Mouse (Mus musculus) midbrain, postnatal 0 days (tissue): ENCODE data around the gene Trarg1. TPM values are rescaled to one million over a fixed set of nuclear protein-coding genes. Genes with fewer than 3 reads are reported as not detected.
A peak's percentile ranks its signal among the peaks of the same experiment; 100 is the strongest.

ENCODE experiments used
- ATAC-seq: fragments of 200-750 bp; cut with Nextera tagmentation; 2 replicates; pipeline ENCODE4 v1.8.0; 2017; ENCODE audit warnings: moderate number of reproducible peaks, mild to moderate bottlenecking, moderate TSS enrichment, moderate library complexity; ENCODE audit not compliant: low FRiP score
- DNase-seq: peaks from one replicate; pipeline ENCODE4 v3.0.0-alpha.2; 2015; ENCODE audit warnings: low spot score
- H3K27ac ChIP-seq: fragments of 300-500 bp; sonication (generic); 2 replicates; pipeline ENCODE4 v1.5.1; 2014; ENCODE audit warnings: low read depth, mild to moderate bottlenecking, low read length, mixed read lengths
- H3K27me3 ChIP-seq: fragments of 300-500 bp; sonication (generic); 2 replicates; pipeline ENCODE4 v1.6.1; 2014; ENCODE audit warnings: low read length, control low read depth, mixed read lengths; ENCODE audit not compliant: insufficient read depth
- H3K36me3 ChIP-seq: fragments of 300-500 bp; sonication (generic); 2 replicates; pipeline ENCODE4 v1.6.1; 2014; ENCODE audit warnings: low read length, control low read depth, mixed read lengths; ENCODE audit not compliant: insufficient read depth
- H3K4me1 ChIP-seq: fragments of 300-500 bp; sonication (generic); 2 replicates; pipeline ENCODE4 v1.6.1; 2014; ENCODE audit warnings: mild to moderate bottlenecking, control low read depth, antibody characterized with exemption, low read length, mixed read lengths; ENCODE audit not compliant: insufficient read depth
- H3K4me2 ChIP-seq: fragments of 300-500 bp; sonication (generic); 2 replicates; pipeline ENCODE4 v1.6.1; 2014; ENCODE audit warnings: low read depth, mild to moderate bottlenecking, low read length, mixed read lengths; ENCODE audit not compliant: poor library complexity, severe bottlenecking
- H3K4me3 ChIP-seq: fragments of 300-500 bp; sonication (generic); 2 replicates; pipeline ENCODE4 v1.5.1; 2014; ENCODE audit warnings: low read depth, mild to moderate bottlenecking, low read length, moderate library complexity
- H3K9ac ChIP-seq: fragments of 300-500 bp; sonication (generic); replicated peaks from 2 replicates; pipeline ENCODE4 v1.6.1; 2014; ENCODE audit warnings: mild to moderate bottlenecking, low read length, moderate library complexity, mixed read lengths; ENCODE audit not compliant: poor library complexity, severe bottlenecking
- H3K9me3 ChIP-seq: fragments of 300-500 bp; sonication (generic); 2 replicates; pipeline ENCODE4 v1.6.1; 2016; ENCODE audit warnings: low read length, control low read depth
- CTCF ChIP-seq: IDR thresholded peaks from 2 replicates; pipeline ENCODE4 v1.5.1; 2016; ENCODE audit warnings: antibody characterized with exemption, mild to moderate bottlenecking
- WGBS: fragments of 180-500 bp; shearing (Covaris S2); extraction: QIAGEN DNeasy Blood & Tissue Kit; methylation state at CpG from one replicate; pipeline ENCODE4 v1.1.7; 2014; 5-methylcytosine and 5-hydroxymethylcytosine counted together
- polyA plus RNA-seq: library from polyadenylated mRNA; unstranded; fragments of >200 nt; fragmentation: Nextera tagmentation; extraction: Ambion mirVana; gene quantifications from 2 replicates; pipeline ENCODE4 v1.2.1, GENCODE M21; 2015
- total RNA-seq: library from RNA; depleted of rRNA; stranded (reverse); fragments of >200 nt; gene quantifications from 2 replicates; pipeline ENCODE4 v1.2.3, GENCODE M21; 2014

The Trarg1 gene
- total and polyA plus RNA-seq, 2 experiments from 2014 or later = 0.27 to 0.80 TPM

- ATAC-seq = no peak
- no peak for TF ChIP-seq CTCF
- Histone ChIP-seq H3K9ac (no peak overlapping the region), H3K4me3 (no peak overlapping the region), H3K27ac (no peak overlapping the region), H3K36me3 (no peaks in the 10 kb centered on the region), H3K27me3 (no peaks in the 10 kb centered on the region), H3K4me1 (no peaks in the 10 kb centered on the region), H3K4me2 (no peak overlapping the region), H3K9me3 (no peaks in the 10 kb centered on the region)
- peak; percentile 32 for DNase-seq
- 29% methylated on average over 11 of the region's 17 CpGs for WGBS
Measured at GRCm38 (mm10) chr11:76709625-76710452, 30.2 kb downstream of the Trarg1 start.

GRCm38 (mm10) chr11:76717000-76717399 lies 37.4 kb downstream of the Trarg1 start:
- H3K9ac ChIP-seq = no peak overlapping the region
- H3K4me3 ChIP-seq = no peak overlapping the region
- no peak overlapping the region for H3K27ac ChIP-seq
- H3K9me3 ChIP-seq = no peaks in the 10 kb centered on the region
- ATAC-seq (no peak), DNase-seq (no peak)
- H3K4me2 ChIP-seq = no peak overlapping the region
- 83% methylated on average over 4 of the region's 4 CpGs for WGBS
- H3K36me3 ChIP-seq = no peaks in the 10 kb centered on the region
- no peak for TF ChIP-seq CTCF
- no peaks in the 10 kb centered on the region for H3K27me3 ChIP-seq
- no peaks in the 10 kb centered on the region for H3K4me1 ChIP-seq

GRCm38 (mm10) chr11:76723911-76724310 lies 44.3 kb downstream of the Trarg1 start:
- ATAC-seq = no peak
- no peak overlapping the region for H3K4me2 ChIP-seq
- DNase-seq = no peak
- no peak for TF ChIP-seq CTCF
- H3K9ac ChIP-seq = no peak overlapping the region
- H3K27me3 ChIP-seq = no peaks in the 10 kb centered on the region
- no peak overlapping the region for H3K27ac ChIP-seq
- H3K36me3 ChIP-seq = peaks cover 5% of the 10 kb centered on the region
- H3K4me3 ChIP-seq = no peak overlapping the region
- H3K9me3 ChIP-seq = no peaks in the 10 kb centered on the region
- H3K4me1 ChIP-seq = no peaks in the 10 kb centered on the region
- 82% methylated on average over 8 of the region's 8 CpGs for WGBS

DNA sequence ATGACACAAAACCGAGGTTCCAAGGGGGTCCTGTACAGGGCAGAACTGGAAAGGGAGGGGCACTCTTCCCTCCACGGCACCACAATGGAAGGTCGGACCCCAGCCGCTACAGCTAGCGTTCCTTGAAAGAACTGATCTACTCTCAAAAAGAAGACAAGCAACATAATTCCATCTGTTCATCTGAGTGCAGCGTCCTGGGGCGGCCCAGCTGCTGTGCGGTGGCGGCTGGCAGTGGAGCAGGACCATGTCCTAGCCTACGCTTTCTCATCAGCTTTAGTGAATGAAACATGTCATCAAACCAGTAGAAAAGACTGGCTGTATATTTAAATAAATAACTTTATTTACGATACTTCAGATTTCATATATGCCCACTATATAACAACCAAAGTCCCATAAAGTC lies 48.5 kb downstream of the Trarg1 start:
- TF ChIP-seq CTCF = no peak
- Histone ChIP-seq H3K27me3 (no peaks in the 10 kb centered on the region), H3K4me2 (no peak overlapping the region), H3K36me3 (peaks cover 29% of the 10 kb centered on the region), H3K9me3 (no peaks in the 10 kb centered on the region), H3K4me3 (no peak overlapping the region), H3K4me1 (no peaks in the 10 kb centered on the region), H3K9ac (no peak overlapping the region), H3K27ac (no peak overlapping the region)
- peak; percentile 14 for DNase-seq
- 69% methylated on average over 11 of the region's 11 CpGs for WGBS
- ATAC-seq = no peak

DNA sequence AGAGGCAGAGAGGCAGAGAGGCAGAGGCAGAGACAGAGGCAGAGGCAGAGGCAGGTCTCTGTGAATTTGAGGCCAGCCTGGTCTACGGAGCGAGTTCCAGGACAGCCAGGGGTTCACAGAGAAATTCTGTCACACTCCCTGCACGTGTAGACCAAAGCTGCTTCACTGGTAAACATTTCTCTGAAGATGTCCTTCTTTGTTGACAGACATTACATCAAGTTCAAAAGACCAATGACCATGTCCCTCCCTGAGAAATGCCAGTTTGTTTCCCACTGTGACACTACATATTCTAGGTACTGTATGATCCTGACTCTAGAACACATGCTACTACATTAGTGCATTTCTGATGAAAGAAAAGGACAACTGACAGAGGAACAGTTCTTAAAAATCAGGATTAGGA lies 51.0 kb downstream of the Trarg1 start:
- Histone ChIP-seq H3K4me2 (no peak overlapping the region), H3K9ac (no peak overlapping the region), H3K4me3 (no peak overlapping the region), H3K4me1 (no peaks in the 10 kb centered on the region), H3K27ac (no peak overlapping the region), H3K36me3 (peaks cover 47% of the 10 kb centered on the region), H3K27me3 (no peaks in the 10 kb centered on the region), H3K9me3 (no peaks in the 10 kb centered on the region)
- TF ChIP-seq CTCF = no peak
- WGBS = 86% methylated on average over 3 of the region's 3 CpGs
- no peak for ATAC-seq
- DNase-seq = no peak

- no peak for DNase-seq
- peaks cover 39% of the 10 kb centered on the region for H3K36me3 ChIP-seq
- ATAC-seq = no peak
Measured at GRCm38 (mm10) chr11:76734560-76734959, 55.0 kb downstream of the Trarg1 start.

More at GRCm38 (mm10) chr11:76734560-76734959, 55.0 kb downstream of the Trarg1 start:
- Histone ChIP-seq H3K4me3 (no peak overlapping the region), H3K4me2 (no peak overlapping the region), H3K27me3 (no peaks in the 10 kb centered on the region), H3K9me3 (no peaks in the 10 kb centered on the region), H3K4me1 (no peaks in the 10 kb centered on the region), H3K9ac (no peak overlapping the region), H3K27ac (no peak overlapping the region)
- 51% methylated on average over 3 of the region's 3 CpGs for WGBS
- TF ChIP-seq CTCF = no peak
